Mouse (Mus musculus) neural tube, embryonic 14.5 days (tissue): ENCODE measurements around the gene Oser1. TPM values are rescaled to one million over a fixed set of nuclear protein-coding genes. Genes with fewer than 3 reads are reported as not detected.
"Not testable (repeated sequence)": the region's sequence is repeated elsewhere in the genome, so short reads cannot be mapped to it uniquely, and the experiment has no call there.

Experiments
- ATAC-seq: fragments of 200-750 bp; cut with Nextera tagmentation; 2 replicates; pipeline ENCODE4 v1.8.0; 2017; ENCODE audit warnings: low read depth, mild to moderate bottlenecking, moderate TSS enrichment, moderate library complexity
- H3K27ac ChIP-seq: fragments of 300-500 bp; sonication (generic); 2 replicates; pipeline ENCODE4 v1.5.1; 2014; ENCODE audit warnings: low read depth, mild to moderate bottlenecking, control low read depth, low read length, moderate library complexity, mixed read lengths
- H3K27me3 ChIP-seq: fragments of 300-500 bp; sonication (generic); 2 replicates; pipeline ENCODE4 v1.6.1; 2014; ENCODE audit warnings: low read length; ENCODE audit not compliant: control insufficient read depth, insufficient read depth
- H3K36me3 ChIP-seq: fragments of 300-500 bp; sonication (generic); 2 replicates; pipeline ENCODE4 v1.6.1; 2014; ENCODE audit warnings: low read length, mixed read lengths; ENCODE audit not compliant: control insufficient read depth, insufficient read depth
- H3K4me1 ChIP-seq: fragments of 300-500 bp; sonication (generic); 2 replicates; pipeline ENCODE4 v1.6.1; 2014; ENCODE audit warnings: low read length; ENCODE audit not compliant: control insufficient read depth, insufficient read depth
- H3K4me2 ChIP-seq: fragments of 300-500 bp; sonication (generic); 2 replicates; pipeline ENCODE4 v1.6.1; 2014; ENCODE audit warnings: mild to moderate bottlenecking, low read depth, low read length, control low read depth
- H3K4me3 ChIP-seq: fragments of 300-500 bp; sonication (generic); 2 replicates; pipeline ENCODE4 v1.5.1; 2014; ENCODE audit warnings: low read depth, low read length, control low read depth, mixed read lengths
- H3K9ac ChIP-seq: fragments of 300-500 bp; sonication (generic); replicated peaks from 2 replicates; pipeline ENCODE4 v1.6.1; 2014; ENCODE audit warnings: low read depth, mild to moderate bottlenecking, control low read depth, low read length, mixed read lengths
- H3K9me3 ChIP-seq: fragments of 300-500 bp; sonication (generic); 2 replicates; pipeline ENCODE4 v1.6.1; 2016; ENCODE audit warnings: low read length; ENCODE audit not compliant: control insufficient read depth
- WGBS: fragments of 180-500 bp; shearing (Covaris S2); extraction: QIAGEN DNeasy Blood & Tissue Kit; methylation state at CpG from one replicate; pipeline ENCODE4 v1.1.7; 2014; 5-methylcytosine and 5-hydroxymethylcytosine counted together
- polyA plus RNA-seq: library from polyadenylated mRNA; unstranded; fragments of >200 nt; fragmentation: Nextera tagmentation; extraction: Ambion mirVana; gene quantifications from 2 replicates; pipeline ENCODE4 v1.2.1, GENCODE M21; 2014

Gene Oser1
- polyA plus RNA-seq, 1 experiment from 2014 or later, result 78.9 TPM

GRCm38 (mm10) chr2:163417830-163418229, 6.7 kb downstream of the Oser1 start:
- ATAC-seq, result no peak

GRCm38 (mm10) chr2:163417026-163417425, 7.5 kb downstream of the Oser1 start:
- Histone ChIP-seq H3K4me1 (peaks cover 21% of the 10 kb centered on the region), H3K27ac (no peak overlapping the region), H3K9ac (no peak overlapping the region), H3K36me3 (peaks cover 11% of the 10 kb centered on the region; the same call in 1 of the 2 replicates), H3K27me3 (no peaks in the 10 kb centered on the region), H3K9me3 (no peaks in the 10 kb centered on the region), H3K4me3 (no peak overlapping the region), H3K4me2 (no peak overlapping the region)
- ATAC-seq, result no peak
- 90% methylated on average over 6 of the region's 6 CpGs for WGBS

More at GRCm38 (mm10) chr2:163417830-163418229, 6.7 kb downstream of the Oser1 start:
- Histone ChIP-seq H3K27me3 (no peaks in the 10 kb centered on the region), H3K36me3 (peaks cover 11% of the 10 kb centered on the region; the same call in 1 of the 2 replicates), H3K27ac (no peak overlapping the region), H3K4me1 (peaks cover 21% of the 10 kb centered on the region), H3K4me2 (no peak overlapping the region; the same call in 1 of the 2 replicates), H3K9me3 (no peaks in the 10 kb centered on the region), H3K9ac (no peak overlapping the region), H3K4me3 (no peak overlapping the region; the same call in 1 of the 2 replicates)

GRCm38 (mm10) chr2:163412846-163413590, 11.5 kb downstream of the Oser1 start:
- Histone ChIP-seq H3K4me1 (peaks cover 4% of the 10 kb centered on the region), H3K27ac (no peak overlapping the region), H3K27me3 (no peaks in the 10 kb centered on the region), H3K4me2 (no peak overlapping the region), H3K4me3 (no peak overlapping the region), H3K36me3 (peaks cover 18% of the 10 kb centered on the region; the same call in 1 of the 2 replicates), H3K9ac (no peak overlapping the region), H3K9me3 (no peaks in the 10 kb centered on the region)
- 95% methylated on average over 9 of the region's 9 CpGs for WGBS
- ATAC-seq, result no peak

GRCm38 (mm10) chr2:163412419-163412818, 12.1 kb downstream of the Oser1 start:
- 100% methylated on average over 4 of the region's 4 CpGs for WGBS
- H3K9me3 ChIP-seq, result no peaks in the 10 kb centered on the region
- no peak overlapping the region for H3K4me2 ChIP-seq
- no peak overlapping the region for H3K4me3 ChIP-seq
- H3K27me3 ChIP-seq, result no peaks in the 10 kb centered on the region
- no peaks in the 10 kb centered on the region; the same call in 1 of the 2 replicates for H3K4me1 ChIP-seq
- no peak overlapping the region for H3K27ac ChIP-seq
- ATAC-seq, result no peak
- peaks cover 19% of the 10 kb centered on the region; the same call in 1 of the 2 replicates for H3K36me3 ChIP-seq
- no peak overlapping the region for H3K9ac ChIP-seq

GRCm38 (mm10) chr2:163411840-163412239, 12.7 kb downstream of the Oser1 start:
- no peak for ATAC-seq
- Histone ChIP-seq H3K36me3 (peaks cover 24% of the 10 kb centered on the region; the same call in 1 of the 2 replicates), H3K4me3 (no peak overlapping the region)

GRCm38 (mm10) chr2:163411344-163411743, 13.2 kb downstream of the Oser1 start:
- not testable (repeated sequence) for H3K9me3 ChIP-seq, H3K9ac ChIP-seq, H3K4me3 ChIP-seq, H3K27me3 ChIP-seq, H3K4me1 ChIP-seq, H3K27ac ChIP-seq, ATAC-seq, H3K4me2 ChIP-seq
- WGBS, result 95% methylated on average over 3 of the region's 3 CpGs
- peaks cover 25% of the 10 kb centered on the region; the same call in 1 of the 2 replicates for H3K36me3 ChIP-seq

More at GRCm38 (mm10) chr2:163411840-163412239, 12.7 kb downstream of the Oser1 start:
- H3K9me3 ChIP-seq, result no peaks in the 10 kb centered on the region
- no peaks in the 10 kb centered on the region for H3K4me1 ChIP-seq
- no peak overlapping the region for H3K27ac ChIP-seq
- no peak overlapping the region for H3K9ac ChIP-seq
- 77% methylated on average over 4 of the region's 4 CpGs for WGBS
- no peak overlapping the region for H3K4me2 ChIP-seq
- H3K27me3 ChIP-seq, result no peaks in the 10 kb centered on the region

- Histone ChIP-seq H3K36me3 (peaks cover 29% of the 10 kb centered on the region), H3K27me3 (no peaks in the 10 kb centered on the region), H3K27ac (no peak overlapping the region), H3K9me3 (no peaks in the 10 kb centered on the region), H3K4me2 (no peak overlapping the region), H3K4me3 (no peak overlapping the region), H3K4me1 (no peaks in the 10 kb centered on the region), H3K9ac (no peak overlapping the region)
- WGBS, result 97% methylated on average over 3 of the region's 3 CpGs
- ATAC-seq, result no peak
Observed at GRCm38 (mm10) chr2:163410211-163410610, 14.3 kb downstream of the Oser1 start.

GRCm38 (mm10) chr2:163404037-163404815, 20.3 kb downstream of the Oser1 start:
- 89% methylated on average over 8 of the region's 8 CpGs for WGBS
- H3K36me3 ChIP-seq, result peaks cover 24% of the 10 kb centered on the region
- no peak for ATAC-seq

GRCm38 (mm10) chr2:163401221-163401620, 23.3 kb downstream of the Oser1 start:
- ATAC-seq, result no peak
- no peaks in the 10 kb centered on the region for H3K4me1 ChIP-seq

More at GRCm38 (mm10) chr2:163404037-163404815, 20.3 kb downstream of the Oser1 start:
- H3K9me3 ChIP-seq, result no peaks in the 10 kb centered on the region
- no peak overlapping the region for H3K4me2 ChIP-seq
- no peaks in the 10 kb centered on the region for H3K27me3 ChIP-seq
- H3K4me3 ChIP-seq, result no peak overlapping the region
- H3K4me1 ChIP-seq, result no peaks in the 10 kb centered on the region
- no peak overlapping the region for H3K9ac ChIP-seq
- H3K27ac ChIP-seq, result no peak overlapping the region

More at GRCm38 (mm10) chr2:163401221-163401620, 23.3 kb downstream of the Oser1 start:
- H3K27me3 ChIP-seq, result no peaks in the 10 kb centered on the region
- H3K27ac ChIP-seq, result no peak overlapping the region
- H3K9me3 ChIP-seq, result no peaks in the 10 kb centered on the region
- H3K4me3 ChIP-seq, result no peak overlapping the region
- no peak overlapping the region for H3K9ac ChIP-seq
- peaks cover 13% of the 10 kb centered on the region for H3K36me3 ChIP-seq
- H3K4me2 ChIP-seq, result no peak overlapping the region
- WGBS, result 9% methylated on average over 8 of the region's 8 CpGs
